Mouse (Mus musculus) liver, adult 2 months (tissue): Measurements from ENCODE around the gene Mipep. TPM values are rescaled to one million over a fixed set of nuclear protein-coding genes. Genes with fewer than 3 reads are reported as not detected.

ENCODE experiments used
- DNase-seq: peaks from one replicate; pipeline ENCODE4 v3.0.0-alpha.2; 2011; ENCODE audit warnings: low read depth, low spot score; ENCODE audit errors: extremely low read depth
- H3K27ac ChIP-seq: fragments of 200-500 bp; replicated peaks from 2 replicates; pipeline ENCODE4 v1.5.1; 2012; ENCODE audit warnings: low read depth, mild to moderate bottlenecking, control low read depth, inconsistent platforms, low read length; ENCODE audit not compliant: insufficient read depth
- H3K27me3 ChIP-seq: fragments of 200-500 bp; 2 replicates; pipeline ENCODE4 v1.6.1; 2012; ENCODE audit warnings: mild to moderate bottlenecking, moderate library complexity, low read length, inconsistent platforms; ENCODE audit not compliant: control insufficient read depth, insufficient read depth
- H3K36me3 ChIP-seq: fragments of 200-500 bp; 2 replicates; pipeline ENCODE4 v1.6.1; 2012; ENCODE audit warnings: low read length, inconsistent platforms; ENCODE audit not compliant: control insufficient read depth, insufficient read depth
- H3K4me1 ChIP-seq: fragments of 200-500 bp; 2 replicates; pipeline ENCODE4 v1.6.1; 2011; ENCODE audit warnings: low read length; ENCODE audit not compliant: control insufficient read depth, insufficient read depth
- H3K4me3 ChIP-seq: fragments of 200-500 bp; 2 replicates; pipeline ENCODE4 v1.5.1; 2011; ENCODE audit warnings: low read depth, mild to moderate bottlenecking, control low read depth, low read length, moderate library complexity; ENCODE audit not compliant: insufficient read depth
- H3K79me2 ChIP-seq: fragments of 200-500 bp; 2 replicates; pipeline ENCODE4 v1.6.1; 2012; ENCODE audit warnings: inconsistent platforms, mild to moderate bottlenecking, low read length, moderate library complexity; ENCODE audit not compliant: control insufficient read depth, insufficient read depth
- H3K9ac ChIP-seq: fragments of 200-500 bp; 2 replicates; pipeline ENCODE4 v1.6.1; 2012; ENCODE audit warnings: low read depth, mild to moderate bottlenecking, control low read depth, inconsistent platforms, low read length
- CTCF ChIP-seq: fragments of 200-500 bp; IDR thresholded peaks from 2 replicates; pipeline ENCODE4 v1.5.1; 2011; ENCODE audit warnings: low read depth, low read length, control low read depth
- POLR2A ChIP-seq: fragments of 200-500 bp; IDR thresholded peaks from 2 replicates; pipeline ENCODE4 v1.6.1; 2011; ENCODE audit warnings: low read length, control low read depth; ENCODE audit not compliant: insufficient read depth; ENCODE audit errors: extremely low read depth
- WGBS: fragments of 180-500 bp; shearing (Covaris S2); methylation state at CpG from one replicate; pipeline ENCODE4 v1.1.7; 2018; 5-methylcytosine and 5-hydroxymethylcytosine counted together
- polyA plus RNA-seq: library from polyadenylated mRNA; depleted of rRNA; stranded (reverse); fragments of >200 nt; gene quantifications from 2 replicates; pipeline ENCODE4 v1.2.3, GENCODE M21; 2012; rRNA removed
- total RNA-seq: library from RNA; depleted of rRNA; stranded (reverse); fragments of >200 nt; gene quantifications from 2 replicates; pipeline ENCODE4 v1.2.3, GENCODE M21; 2014; rRNA removed

Mipep gene
- total and polyA plus RNA-seq, 2 experiments: 13.9 to 30.1 TPM

GRCm38 (mm10) chr14:60926011-60926410 is 141.6 kb downstream of the Mipep start:
- no peak overlapping the region for H3K27ac ChIP-seq
- H3K4me3 ChIP-seq: no peak overlapping the region
- H3K4me1 ChIP-seq: no peaks in the 10 kb centered on the region
- no peak for TF ChIP-seq POLR2A
- no peak overlapping the region for H3K9ac ChIP-seq
- 100% methylated on average over 1 of the region's 1 CpGs for WGBS
- DNase-seq: no peak
- H3K27me3 ChIP-seq: no peaks in the 10 kb centered on the region
- H3K36me3 ChIP-seq: no peaks in the 10 kb centered on the region
- no peaks in the 10 kb centered on the region for H3K79me2 ChIP-seq

GRCm38 (mm10) chr14:60935705-60936104 is 151.3 kb downstream of the Mipep start:
- Histone ChIP-seq H3K27me3 (no peaks in the 10 kb centered on the region), H3K9ac (no peak overlapping the region), H3K36me3 (no peaks in the 10 kb centered on the region), H3K4me1 (no peaks in the 10 kb centered on the region), H3K4me3 (no peak overlapping the region), H3K27ac (no peak overlapping the region), H3K79me2 (no peaks in the 10 kb centered on the region)
- DNase-seq: no peak
- 86% methylated on average over 5 of the region's 5 CpGs for WGBS
- TF ChIP-seq POLR2A (no peak), CTCF (no peak)

- H3K79me2 ChIP-seq: no peaks in the 10 kb centered on the region
- H3K4me3 ChIP-seq: no peak overlapping the region
- no peaks in the 10 kb centered on the region for H3K36me3 ChIP-seq
- TF ChIP-seq POLR2A (no peak), CTCF (no peak)
- no peak for DNase-seq
- H3K4me1 ChIP-seq: no peaks in the 10 kb centered on the region
- 94% methylated on average over 4 of the region's 4 CpGs for WGBS
- no peaks in the 10 kb centered on the region for H3K27me3 ChIP-seq
- H3K9ac ChIP-seq: no peak overlapping the region
- H3K27ac ChIP-seq: no peak overlapping the region
Observed at GRCm38 (mm10) chr14:60937481-60938039, 153.2 kb downstream of the Mipep start.

Other genes starting within 250 kb of the Mipep start
- 20.6 and 47.8 TPM in 2 replicates for gene Spata13, start 150.6 kb upstream of the Mipep start, total RNA-seq
- 9.7 and 11.9 TPM in 2 replicates for gene Spata13, start 150.6 kb upstream of the Mipep start, polyA plus RNA-seq
- 0.34 and 0.46 TPM in 2 replicates for gene C1qtnf9, start 16.4 kb upstream of the Mipep start, total RNA-seq
- 0.07 and 0.24 TPM in 2 replicates for gene C1qtnf9, start 16.4 kb upstream of the Mipep start, polyA plus RNA-seq